Mouse (Mus musculus) cerebellum, postnatal 10 days (tissue): ENCODE data around the gene Dusp11.
"Not testable (repeated sequence)": the region's sequence is repeated elsewhere in the genome, so short reads cannot be mapped to it uniquely, and the experiment has no call there.

Source experiments
- DNase-seq, 2 experiments: peaks; one replicate each; pipeline ENCODE4 v3.0.0; 2021; ENCODE audit warnings: mixed read lengths in 2 of 2

Gene Dusp11

GRCm38 (mm10) chr6:85961101-85962091, at the start of gene Dusp11:
Gene Dusp11 (minus strand): TSS chr6:85961667.
- peak; percentile 96 to 97 for DNase-seq

- peak; percentile 69 to 75 for DNase-seq
Measured at GRCm38 (mm10) chr6:86009980-86010379, 48.5 kb upstream of the Dusp11 start.

GRCm38 (mm10) chr6:86004271-86005148, 43.0 kb upstream of the Dusp11 start:
- peak; percentile 87 to 90 for DNase-seq

GRCm38 (mm10) chr6:86003405-86003925, 42.0 kb upstream of the Dusp11 start:
- peak; percentile 25 to 32 for DNase-seq

GRCm38 (mm10) chr6:85990774-85991173, 29.3 kb upstream of the Dusp11 start:
- DNase-seq = not testable (repeated sequence)

- DNase-seq = not testable (repeated sequence)
Measured at GRCm38 (mm10) chr6:85989570-85989969, 28.1 kb upstream of the Dusp11 start.

GRCm38 (mm10) chr6:85984351-85984750, 22.9 kb upstream of the Dusp11 start:
- no peak for DNase-seq

- DNase-seq = not testable (repeated sequence)
Measured at GRCm38 (mm10) chr6:85978736-85979135, 17.3 kb upstream of the Dusp11 start.

- DNase-seq = no peak
Measured at GRCm38 (mm10) chr6:85976242-85976641, 14.8 kb upstream of the Dusp11 start.

GRCm38 (mm10) chr6:85975761-85976160, 14.3 kb upstream of the Dusp11 start:
- DNase-seq = no peak

- peak in 1 of 2 experiments; percentile 34 for DNase-seq
Measured at GRCm38 (mm10) chr6:85974941-85975617, 13.6 kb upstream of the Dusp11 start.

GRCm38 (mm10) chr6:85973336-85973735, 11.9 kb upstream of the Dusp11 start:
- DNase-seq = no peak

GRCm38 (mm10) chr6:85972699-85973098, 11.2 kb upstream of the Dusp11 start:
- DNase-seq = no peak

GRCm38 (mm10) chr6:85969889-85970288, 8.4 kb upstream of the Dusp11 start:
- no peak for DNase-seq

- no peak for DNase-seq
Measured at GRCm38 (mm10) chr6:85966686-85967085, 5.2 kb upstream of the Dusp11 start.

GRCm38 (mm10) chr6:85966081-85966480, 4.6 kb upstream of the Dusp11 start:
- not testable (repeated sequence) for DNase-seq

- DNase-seq = no peak
Measured at GRCm38 (mm10) chr6:85957581-85957980, 3.9 kb downstream of the Dusp11 start.

GRCm38 (mm10) chr6:85948549-85948948, 12.9 kb downstream of the Dusp11 start:
- no peak for DNase-seq

GRCm38 (mm10) chr6:85942469-85942868, 19.0 kb downstream of the Dusp11 start:
- no peak for DNase-seq

- DNase-seq = no peak
Measured at GRCm38 (mm10) chr6:85938701-85939100, 22.8 kb downstream of the Dusp11 start.

- peak; percentile 87 to 88 for DNase-seq
Measured at GRCm38 (mm10) chr6:85936508-85937465, 24.7 kb downstream of the Dusp11 start.
